ENCODE assay signal across 8 mouse cellular contexts in the genomic region with DNA sequence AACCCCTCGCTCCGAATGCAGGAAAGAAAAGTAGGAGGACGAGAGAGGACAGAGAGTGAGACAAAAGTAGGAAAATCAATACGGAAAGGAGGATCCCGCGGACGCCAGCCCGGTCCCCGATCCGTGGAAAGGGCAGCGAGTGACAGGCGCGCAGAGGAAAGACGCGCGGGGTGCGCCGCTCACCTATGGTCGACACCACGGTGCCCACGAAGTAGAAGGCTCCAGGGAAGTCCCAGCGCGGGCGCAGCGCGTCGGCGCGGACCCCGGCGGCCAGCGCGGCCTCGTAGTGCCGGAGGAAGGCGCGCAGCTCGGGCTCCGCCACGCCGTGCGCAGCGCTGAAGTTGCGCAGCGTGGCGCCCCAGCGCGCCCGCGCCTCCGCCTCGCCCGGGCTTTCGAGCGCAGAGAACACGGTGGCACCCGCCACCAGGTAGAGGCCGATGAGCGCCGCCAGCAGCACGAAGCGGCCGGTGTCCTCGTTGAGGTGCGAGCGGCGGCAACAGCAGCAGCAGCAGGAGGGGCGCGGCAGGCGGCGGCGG. TPM values are rescaled to one million over a fixed set of nuclear protein-coding genes. Genes with fewer than 3 reads are reported as not detected.
DNase-seq lines count a peak whose midpoint lies in the region; ATAC-seq and TF ChIP-seq lines count a peak whose summit lies in the region.

No protein-coding gene starts in this region.

- WGBS in kidney, postnatal 0 days, result 1% methylated on average over 57 of the region's 72 CpGs
- WGBS in cerebellum, adult 2 months, result under 1% methylated on average over 71 of the region's 72 CpGs
- WGBS in forebrain, embryonic 12.5 days, result under 1% methylated on average over 56 of the region's 72 CpGs
- under 1% methylated on average over 57 of the region's 72 CpGs for WGBS in liver, embryonic 14.5 days (ENCODE audit: insufficient replicate concordance)
- under 1% methylated on average over 70 of the region's 72 CpGs for WGBS in stomach, embryonic 16.5 days

- H3K9ac ChIP-seq in kidney, postnatal 0 days (ENCODE audit: low read depth, low read length), result no peak overlapping the region
- peak overlapping the region; percentile 4; the same call in 1 of the 2 replicates for H3K9ac ChIP-seq in forebrain, embryonic 12.5 days
- no peak overlapping the region for H3K9ac ChIP-seq in liver, embryonic 14.5 days (replicated peaks)
- H3K9ac ChIP-seq in stomach, embryonic 16.5 days (ENCODE audit: low read length), result no peak overlapping the region

- TF ChIP-seq CTCF in kidney, postnatal 0 days (IDR thresholded peaks at IDR 0.05; ENCODE audit: low read depth), result no peak
- no peak for TF ChIP-seq CTCF in cerebellum, adult 2 months (IDR thresholded peaks at IDR 0.05; ENCODE audit: borderline replicate concordance, insufficient read depth, low read depth, low read length)
- no peak for TF ChIP-seq CTCF in liver, embryonic 14.5 days (IDR thresholded peaks at IDR 0.05; ENCODE audit: low read depth)

- TF ChIP-seq POLR2A in cerebellum, adult 2 months (IDR thresholded peaks at IDR 0.05; ENCODE audit: borderline replicate concordance, insufficient read depth, low read length), result no peak

- peak overlapping the region; percentile 39 for H3K4me3 ChIP-seq in kidney, postnatal 0 days (replicated peaks; ENCODE audit: low read depth, low read length)
- H3K4me3 ChIP-seq in cerebellum, adult 2 months (replicated peaks; ENCODE audit: insufficient read depth, low read depth, low read length), result peak overlapping the region; percentile 61
- H3K4me3 ChIP-seq in forebrain, embryonic 12.5 days (replicated peaks), result peak overlapping the region; percentile 50
- peak overlapping the region; percentile 2 to 38; a peak in 2 of 4 replicates for H3K4me3 ChIP-seq in liver, embryonic 14.5 days (ENCODE audit: insufficient read depth in 1 of 2, low read depth in 2 of 2, low read length in 2 of 2)
- peak overlapping the region; percentile 39 for H3K4me3 ChIP-seq in stomach, embryonic 16.5 days (replicated peaks; ENCODE audit: low read length)

- H3K9me3 ChIP-seq in kidney, postnatal 0 days (replicated peaks; ENCODE audit: low read length), result no peaks in the 10 kb centered on the region
- H3K9me3 ChIP-seq in forebrain, embryonic 12.5 days, result no peaks in the 10 kb centered on the region
- H3K9me3 ChIP-seq in liver, embryonic 14.5 days (ENCODE audit: control insufficient read depth, low read length), result no peaks in the 10 kb centered on the region
- H3K9me3 ChIP-seq in stomach, embryonic 16.5 days (replicated peaks; ENCODE audit: control insufficient read depth, low read length), result no peaks in the 10 kb centered on the region

- DNase-seq in kidney, postnatal 0 days (ENCODE audit: low spot score), result no peak
- DNase-seq in kidney, adult 9 months, result no peak
- DNase-seq in cerebellum, adult 2 months, result peak; percentile 68 to 73
- DNase-seq in liver, embryonic 14.5 days (ENCODE audit: low read depth in 3 of 3, low spot score in 3 of 3), result no peak
- DNase-seq in urinary bladder, adult 18-20 months (ENCODE audit: low spot score in 2 of 2), result no peak
- no peak for DNase-seq in gastrocnemius, adult 18-20 months (ENCODE audit: low spot score)

- no peak for ATAC-seq in kidney, postnatal 0 days (replicated peaks; ENCODE audit: low FRiP score, low read depth)
- peak; percentile 49; the same call in 1 of the 2 replicates for ATAC-seq in forebrain, embryonic 12.5 days (ENCODE audit: low FRiP score)
- ATAC-seq in liver, embryonic 14.5 days (ENCODE audit: insufficient read depth), result no peak
- no peak for ATAC-seq in stomach, embryonic 16.5 days (ENCODE audit: insufficient read depth, low FRiP score)

- peaks cover 57% of the 10 kb centered on the region for H3K27me3 ChIP-seq in kidney, postnatal 0 days (ENCODE audit: insufficient read depth, low read length)
- no peaks in the 10 kb centered on the region for H3K27me3 ChIP-seq in cerebellum, adult 2 months (ENCODE audit: control insufficient read depth, insufficient read depth, low read length)
- H3K27me3 ChIP-seq in forebrain, embryonic 12.5 days, result peaks cover 77% of the 10 kb centered on the region
- peaks cover 45% of the 10 kb centered on the region for H3K27me3 ChIP-seq in liver, embryonic 14.5 days (ENCODE audit: control insufficient read depth, insufficient read depth, low read length)
- H3K27me3 ChIP-seq in stomach, embryonic 16.5 days (ENCODE audit: control insufficient read depth, insufficient read depth, low read length), result peaks cover 54% of the 10 kb centered on the region

- H3K36me3 ChIP-seq in kidney, postnatal 0 days (ENCODE audit: insufficient read depth, low read length), result no peaks in the 10 kb centered on the region
- no peaks in the 10 kb centered on the region for H3K36me3 ChIP-seq in forebrain, embryonic 12.5 days (replicated peaks)
- no peaks in the 10 kb centered on the region for H3K36me3 ChIP-seq in liver, embryonic 14.5 days (replicated peaks; ENCODE audit: control insufficient read depth, insufficient read depth, low read depth)
- H3K36me3 ChIP-seq in stomach, embryonic 16.5 days (ENCODE audit: control insufficient read depth, insufficient read depth, low read length), result no peaks in the 10 kb centered on the region

- H3K4me1 ChIP-seq in kidney, postnatal 0 days (replicated peaks; ENCODE audit: insufficient read depth, low read length), result peaks cover 8% of the 10 kb centered on the region
- H3K4me1 ChIP-seq in cerebellum, adult 2 months (ENCODE audit: control insufficient read depth, insufficient read depth, low read length), result peaks cover 18% of the 10 kb centered on the region
- H3K4me1 ChIP-seq in forebrain, embryonic 12.5 days, result peaks cover 25% of the 10 kb centered on the region
- no peaks in the 10 kb centered on the region for H3K4me1 ChIP-seq in liver, embryonic 14.5 days (replicated peaks; ENCODE audit: control insufficient read depth in 2 of 2, insufficient read depth in 2 of 2, low read length in 1 of 2)
- H3K4me1 ChIP-seq in stomach, embryonic 16.5 days (ENCODE audit: control insufficient read depth, insufficient read depth, low read length), result peaks cover 17% of the 10 kb centered on the region; the same call in 1 of the 2 replicates

- H3K4me2 ChIP-seq in kidney, postnatal 0 days (ENCODE audit: low read length), result peak overlapping the region; percentile 77
- H3K4me2 ChIP-seq in forebrain, embryonic 12.5 days, result peak overlapping the region; percentile 92
- peak overlapping the region; percentile 52 for H3K4me2 ChIP-seq in liver, embryonic 14.5 days (ENCODE audit: low read depth)
- H3K4me2 ChIP-seq in stomach, embryonic 16.5 days (ENCODE audit: low read depth, low read length), result peak overlapping the region; percentile 72

- no peak for TF ChIP-seq EP300 in liver, embryonic 14.5 days (IDR thresholded peaks at IDR 0.05; ENCODE audit: low read depth)

- no peak overlapping the region for H3K27ac ChIP-seq in kidney, postnatal 0 days
- peak overlapping the region; percentile 48 for H3K27ac ChIP-seq in cerebellum, adult 2 months (ENCODE audit: insufficient read depth, low read length)
- H3K27ac ChIP-seq in forebrain, embryonic 12.5 days, result no peak overlapping the region
- no peak overlapping the region for H3K27ac ChIP-seq in liver, embryonic 14.5 days
- no peak overlapping the region for H3K27ac ChIP-seq in stomach, embryonic 16.5 days (ENCODE audit: low read length)

RNA-seq across cellular contexts. Expression of a gene that starts 0.8 kb away (rescaled TPM):
- 0.14 TPM in 1 of 2 replicates, not detected in the other for polyA plus RNA-seq in kidney, postnatal 0 days (2015; fragmentation: Nextera tagmentation; extraction: Ambion mirVana)
- 43.2 and 50.4 TPM in 2 replicates for polyA plus RNA-seq in cerebellum, adult 2 months (2012; rRNA removed)
- 0.09 and 0.26 TPM in 2 replicates for polyA plus RNA-seq in forebrain, embryonic 12.5 days (2016; fragmentation: Nextera tagmentation; extraction: Ambion mirVana)
- polyA plus RNA-seq in liver, embryonic 14.5 days (2012; rRNA removed), result 0.57 and 0.94 TPM in 2 replicates
- polyA plus RNA-seq in liver, embryonic 14.5 days (2014; fragmentation: Nextera tagmentation; extraction: Ambion mirVana), result 0.13 and 0.61 TPM in 2 replicates
- polyA plus RNA-seq in stomach, embryonic 16.5 days (2015; fragmentation: Nextera tagmentation; extraction: Ambion mirVana), result not detected in 2 replicates
- not detected for total RNA-seq in gastrocnemius, adult 18-20 months (2021)

Comparison
In these comparisons a context has a peak if more than half of its experiments do, and no peak if none do; other contexts are left out.
1. DNase-seq: peak in cerebellum, adult 2 months (2 of 2); none in kidney, postnatal 0 days (single experiment), kidney, adult 9 months (single experiment), liver, embryonic 14.5 days (0 of 3), urinary bladder, adult 18-20 months (0 of 2) and gastrocnemius, adult 18-20 months (single experiment).
2. RNA of a gene that starts 0.8 kb away (polyA plus RNA-seq): 43.2 to 50.4 TPM in cerebellum, adult 2 months; 0.13 to 0.94 TPM in liver, embryonic 14.5 days, 0.14 TPM in kidney, postnatal 0 days, 0.09 to 0.26 TPM in forebrain, embryonic 12.5 days and not detected in stomach, embryonic 16.5 days; every median in the first group is over 10 times any median in the second.
3. Peak in every context shown above with its lines, with median percentiles within 50 percentile points of each other: H3K4me2 ChIP-seq and H3K4me3 ChIP-seq.